Mouse (Mus musculus): ENCODE measurements at regions not wholly inside any gene's neighbourhood (a gene's known extent, or its start where the extent isn't known, plus 50 kb on each side); places are given as distances from the start of the nearest gene placed in this dataset.

DNA sequence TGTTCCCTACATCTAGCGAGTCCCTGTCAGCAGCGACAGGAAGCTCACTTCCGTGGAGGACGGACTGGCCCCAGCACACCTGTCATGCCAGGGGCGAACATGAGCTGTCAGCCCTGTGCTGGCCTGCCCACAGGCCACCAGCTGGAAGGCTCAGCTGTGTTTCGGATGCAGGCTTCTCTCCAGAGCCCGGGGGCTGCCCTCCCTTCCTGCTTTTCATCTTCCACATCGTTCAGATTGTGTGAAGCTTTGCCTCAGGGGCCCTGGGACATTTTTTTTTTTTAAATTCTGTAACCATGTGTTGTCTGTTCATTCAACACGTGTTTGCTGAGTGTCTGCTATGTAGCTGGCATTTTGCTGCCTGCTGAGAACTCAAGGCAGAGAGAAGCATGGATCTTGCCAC lies 167.2 kb downstream of the Csl start:
- TF ChIP-seq CTCF (IDR thresholded peaks at IDR 0.05; ENCODE audit: low read depth, low read length) (no peak), POLR2A (IDR thresholded peaks at IDR 0.05; ENCODE audit: insufficient read depth, low read length) (no peak), EP300 (IDR thresholded peaks at IDR 0.05; ENCODE audit: insufficient read depth, low read depth, low read length) (no peak)

All from ES-Bruce4 (cell line).